ENCODE assay signal across 18 mouse cellular contexts in genomic region chr4:71756441-71757221, GRCm38 (mm10). TPM values are rescaled to one million over a fixed set of nuclear protein-coding genes. Genes with fewer than 3 reads are reported as not detected.
DNase-seq lines count a peak whose midpoint lies in the region; ATAC-seq lines count a peak whose summit lies in the region.
"Had no signal": no experiment of that assay in that cellular context is flagged by ENCODE, and none has a peak within 500 bp of the region (broad histone marks: within the 10 kb centered on the region; RNA-seq: fewer than 3 reads in every experiment).

No protein-coding gene starts in this region.

- no peak for ATAC-seq in activated CD4-positive, CD25-positive, alpha-beta regulatory T cell, adult 4 months
- ATAC-seq: CD4-positive, CD25-positive, alpha-beta regulatory T cell, adult 4 months; hindbrain, embryonic 16.5 days; midbrain, embryonic 16.5 days had no signal

- intact Hi-C loops in heart, postnatal 10 days (cut with DNase I) = no loop called here
- intact Hi-C loops in heart, postnatal 25 days (cut with DNase I) = no loop called here

- peak; percentile 11 to 12 for DNase-seq in heart, postnatal 10 days
- DNase-seq in heart, postnatal 25 days (ENCODE audit: low spot score) = no peak
- peak; percentile 7 to 24 for DNase-seq in urinary bladder, postnatal 36 days (ENCODE audit: low spot score in 2 of 2)
- DNase-seq in urinary bladder, adult 2 months (ENCODE audit: low spot score) = no peak
- peak; percentile 18 to 23 for DNase-seq in kidney, postnatal 36 days
- DNase-seq in frontal cortex, postnatal 36 days (ENCODE audit: low spot score in 2 of 2) = no peak
- DNase-seq: lung, postnatal 4 days; thymus, adult 2 months had no signal

RNA-seq across cellular contexts. Expression of gene Gm11232, which starts 1.1 kb away (rescaled TPM):
- not detected for total RNA-seq in heart, postnatal 10 days (2021)
- total RNA-seq in heart, postnatal 25 days (2021) = not detected
- polyA plus RNA-seq in urinary bladder, adult 2 months (2012; rRNA removed) = 0.04 and 0.07 TPM in 2 replicates
- polyA plus RNA-seq in activated CD4-positive, CD25-positive, alpha-beta regulatory T cell, adult 4 months (2017; shearing (Covaris generic)) = not detected
- total RNA-seq: adrenal gland, adult 18-20 months; common myeloid progenitor, adult 5-6 weeks; left cerebral cortex, adult 8-10 months; liver, adult 2 months had no signal
- polyA plus RNA-seq: CD4-positive, CD25-positive, alpha-beta regulatory T cell, adult 4 months; heart, embryonic 14.5 days; liver, adult 2 months; midbrain, embryonic 16.5 days; neural tube, embryonic 14.5 days had no signal

Comparison
In these comparisons a context has a peak if more than half of its experiments do, and no peak if none do; other contexts are left out.
1. DNase-seq: peak in heart, postnatal 10 days (2 of 2), urinary bladder, postnatal 36 days (2 of 2) and kidney, postnatal 36 days (2 of 2); none in heart, postnatal 25 days (single experiment), urinary bladder, adult 2 months (single experiment) and frontal cortex, postnatal 36 days (0 of 2).